Mouse (Mus musculus) liver, postnatal 0 days (tissue): ENCODE measurements around the gene Spen.

Experiments
- CTCF ChIP-seq: sonication (generic); IDR thresholded peaks from 2 replicates; pipeline ENCODE4 v1.5.1; 2016; ENCODE audit warnings: antibody characterized with exemption, low read depth
- EP300 ChIP-seq: IDR thresholded peaks from 2 replicates; pipeline ENCODE4 v1.6.1; 2016; ENCODE audit warnings: antibody characterized with exemption, low read depth, mild to moderate bottlenecking

DNA sequence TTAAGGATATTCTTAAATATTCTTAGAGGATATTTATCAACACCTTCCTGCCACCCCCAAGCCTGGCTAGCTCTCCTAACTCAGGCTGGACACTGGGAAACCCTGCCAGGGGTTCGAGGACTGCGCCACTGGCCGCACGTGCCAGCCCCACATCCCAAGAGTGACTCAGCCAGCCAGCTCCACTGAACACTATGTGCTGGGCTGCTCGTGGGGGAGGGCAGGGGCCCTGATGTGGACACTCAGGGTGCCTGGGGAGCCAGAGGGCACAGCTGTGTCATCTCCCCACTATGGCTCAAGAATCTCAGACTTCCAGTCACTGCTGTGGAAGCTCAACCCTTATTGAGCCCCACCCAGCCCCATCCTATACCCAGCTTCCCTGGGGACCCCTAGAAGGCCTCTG lies 115.1 kb downstream of the Spen start:
- TF ChIP-seq CTCF (no peak), EP300 (no peak)
